Mouse (Mus musculus): ENCODE results near the gene Zscan4c. TPM values are rescaled to one million over a fixed set of nuclear protein-coding genes. Genes with fewer than 3 reads are reported as not detected.
"Not testable (repeated sequence)": the region's sequence is repeated elsewhere in the genome, so short reads cannot be mapped to it uniquely, and the experiment has no call there.

The Zscan4c gene
- not detected for total RNA-seq (2021)
- long read RNA-seq, experiment 1 = 0 reads
- long read RNA-seq, experiment 2 = 0 reads

DNA sequence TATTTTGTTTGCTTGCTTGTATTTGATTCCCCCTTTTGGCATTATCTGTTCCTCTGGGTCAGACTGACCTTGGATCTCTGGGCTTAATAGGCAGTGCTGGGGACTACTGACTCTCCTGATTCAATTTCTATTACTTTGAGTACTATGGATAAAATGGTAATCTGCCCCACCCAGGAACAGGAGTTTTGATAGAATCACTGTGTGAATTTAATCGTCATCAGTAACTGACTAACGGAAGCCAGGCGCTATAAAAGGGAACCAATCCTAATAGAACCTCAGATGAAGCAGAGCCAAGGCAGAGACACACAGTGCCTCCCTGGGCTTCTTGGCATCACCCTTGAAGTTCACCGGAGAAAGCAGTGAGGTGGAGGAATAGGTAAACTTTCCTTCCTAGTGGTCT, at the start of gene Zscan4c:
Zscan4c (plus strand) TSS at position 301 of the 400 bp plus-strand sequence.
- DNase-seq (ENCODE audit: low spot score in 2 of 2) = not testable (repeated sequence)

Small RNA genes lying within 50 kb of the gene (microRNA-seq; reads per million reads assigned to microRNA genes)
- gene Mir297-1 (ENCODE audit: borderline number of aligned reads in 2 of 2) = 0 reads per million in 2 experiments

Other genes starting within 250 kb of the Zscan4c start
- gene Zscan4b, start 100.7 kb upstream of the Zscan4c start, total RNA-seq (2021) = not detected
- not detected for gene Zscan4-ps1, start 63.9 kb downstream of the Zscan4c start, total RNA-seq (2021)
- gene Zscan4d, start 160.4 kb downstream of the Zscan4c start, total RNA-seq (2021) = not detected